Mouse (Mus musculus): Measurements from ENCODE around the gene Bbox1. TPM values are rescaled to one million over a fixed set of nuclear protein-coding genes. Genes with fewer than 3 reads are reported as not detected.

Gene Bbox1
- total RNA-seq (2023), result not detected in 2 replicates

DNA sequence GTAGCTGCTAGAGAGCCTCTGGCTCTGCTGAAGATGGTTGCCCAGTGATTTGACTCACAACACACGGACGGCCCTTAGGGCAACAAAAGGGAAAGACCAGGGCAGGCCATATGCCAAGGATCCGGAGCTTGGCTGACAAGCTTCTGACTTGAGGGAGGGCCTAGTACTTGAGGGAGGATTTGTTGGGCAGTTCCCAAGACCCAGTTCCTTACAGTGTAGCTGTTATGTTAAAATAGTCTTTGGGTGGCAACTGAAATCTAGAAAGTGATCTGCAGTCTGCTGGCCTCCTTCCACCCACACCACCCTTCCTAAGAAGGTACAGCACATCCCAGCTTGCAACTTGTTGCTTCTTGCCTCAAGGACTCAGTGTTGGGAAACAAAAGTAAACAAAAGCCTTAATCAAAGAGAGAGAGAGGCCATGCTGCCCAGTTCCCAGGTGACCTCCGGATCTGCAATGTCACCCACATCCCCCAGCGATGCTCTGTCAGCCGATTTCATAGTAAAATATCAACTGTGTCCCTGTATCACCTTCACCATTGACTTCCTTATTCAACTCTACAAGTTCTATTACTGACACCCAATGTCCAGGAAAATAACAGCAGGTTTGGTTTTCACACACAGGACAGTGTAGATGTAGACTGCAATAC lies at the start of gene Bbox1:
Gene Bbox1 (minus strand): TSS at position 52 of the 647 bp plus-strand sequence.

DNA sequence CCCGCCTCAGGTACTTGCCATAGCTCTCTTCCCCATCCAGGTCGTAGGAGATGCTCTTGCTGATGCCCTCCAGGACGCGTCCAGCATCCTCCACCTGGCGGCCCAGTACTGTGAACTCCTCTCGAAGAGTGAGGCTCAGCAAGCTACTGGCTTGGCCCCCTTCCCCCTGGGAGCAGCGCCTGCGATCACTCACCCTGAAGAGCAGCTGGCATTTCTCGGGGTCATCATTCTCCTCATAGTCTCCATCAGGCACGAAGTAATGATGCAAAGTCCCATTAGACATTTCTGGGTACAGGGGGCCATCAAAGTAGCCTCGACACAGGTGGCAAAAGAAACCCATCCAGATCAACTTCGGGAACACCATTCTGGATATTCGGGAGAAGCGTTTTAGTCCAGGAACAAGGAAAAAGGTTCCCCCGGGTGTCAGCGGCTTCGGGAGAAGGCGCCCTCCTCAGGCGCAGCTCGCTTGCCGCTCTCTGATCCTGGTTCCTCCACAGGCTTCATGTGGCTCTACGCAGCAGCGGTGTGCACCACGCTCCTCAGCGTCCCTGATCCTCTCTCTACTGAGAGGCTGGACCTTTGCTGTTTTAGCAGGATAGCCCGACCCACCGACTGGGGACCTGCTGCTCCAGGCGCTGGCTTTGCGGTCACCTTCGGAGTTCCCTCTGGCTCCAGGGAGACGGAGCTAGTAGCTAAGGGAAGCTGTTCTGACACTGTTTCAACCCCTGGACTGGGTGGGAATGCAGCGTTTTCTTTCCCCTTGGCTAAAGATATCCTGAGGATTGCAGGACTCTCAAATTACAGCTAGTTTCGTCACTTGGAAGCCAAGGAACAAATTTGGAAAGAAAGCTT lies 48.3 kb upstream of the Bbox1 start, which contains the start of gene Fibin:
Gene Fibin (minus strand): TSS at position 752 of the 852 bp plus-strand sequence.

Other genes starting within 250 kb of the Bbox1 start
- not detected in 2 replicates for gene Fibin, start 48.6 kb upstream of the Bbox1 start, total RNA-seq (2023)

All from neutrophil, adult 65 days (primary cell).